8 mouse cellular contexts compared by ENCODE assay signal in the genomic region with DNA sequence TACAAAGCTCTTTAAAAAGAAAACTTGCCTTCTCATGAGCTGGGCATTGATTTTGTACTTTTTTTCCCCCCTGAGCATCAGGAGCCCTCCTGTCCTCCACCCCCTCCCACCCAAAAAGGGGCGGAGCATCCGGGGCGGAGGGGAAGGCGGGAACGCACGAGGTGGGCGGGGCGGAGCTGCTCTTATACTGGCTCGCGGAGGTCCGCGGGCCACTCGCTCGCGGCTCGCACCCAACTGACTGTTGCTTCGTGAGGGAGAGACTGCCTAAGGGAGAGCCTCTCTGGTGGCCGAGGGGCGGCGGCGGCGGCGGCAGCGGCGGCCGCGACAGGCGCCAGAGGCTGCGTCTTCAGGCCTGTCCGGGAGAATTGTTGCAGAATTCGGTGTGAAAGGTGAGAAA. TPM values are rescaled to one million over a fixed set of nuclear protein-coding genes. Genes with fewer than 3 reads are reported as not detected.
A peak's percentile ranks its signal among the peaks of the same experiment; 100 is the strongest.
DNase-seq lines count a peak whose midpoint lies in the region; ATAC-seq and TF ChIP-seq lines count a peak whose summit lies in the region.

Gene Mum1l1, plus strand, starts transcription at position 214 of the 397 bp plus-strand sequence.

- H3K4me1 ChIP-seq in intestine, embryonic 15.5 days (replicated peaks): no peaks in the 10 kb centered on the region
- H3K4me1 ChIP-seq in liver, adult 2 months (ENCODE audit: control insufficient read depth, insufficient read depth, low read length): no peaks in the 10 kb centered on the region
- no peaks in the 10 kb centered on the region for H3K4me1 ChIP-seq in midbrain, postnatal 0 days (ENCODE audit: insufficient read depth, low read length)
- no peaks in the 10 kb centered on the region for H3K4me1 ChIP-seq in stomach, postnatal 0 days (replicated peaks; ENCODE audit: control insufficient read depth, insufficient read depth)

- TF ChIP-seq EP300 in stomach, postnatal 0 days (optimal IDR thresholded peaks at IDR 0.05): no peak

- H3K27ac ChIP-seq in intestine, embryonic 15.5 days: no peak within 1 kb of the TSS
- H3K27ac ChIP-seq in liver, adult 2 months (replicated peaks; ENCODE audit: insufficient read depth, low read depth, low read length): no peak within 1 kb of the TSS
- no peak within 1 kb of the TSS for H3K27ac ChIP-seq in midbrain, postnatal 0 days (ENCODE audit: low read depth, low read length)
- H3K27ac ChIP-seq in stomach, postnatal 0 days (replicated peaks): no peak within 1 kb of the TSS

- H3K4me3 ChIP-seq in intestine, embryonic 15.5 days (replicated peaks): peak within 1 kb of the TSS; percentile 47
- peak within 1 kb of the TSS; percentile 41; the same call in 1 of the 2 replicates for H3K4me3 ChIP-seq in liver, adult 2 months (ENCODE audit: insufficient read depth, low read depth, low read length)
- H3K4me3 ChIP-seq in midbrain, postnatal 0 days (ENCODE audit: low read depth, low read length): peak within 1 kb of the TSS; percentile 43
- peak within 1 kb of the TSS; percentile 45 for H3K4me3 ChIP-seq in stomach, postnatal 0 days (ENCODE audit: low read depth, low read length)

- H3K79me2 ChIP-seq in liver, adult 2 months (ENCODE audit: control insufficient read depth, insufficient read depth, low read length): no peaks in the 10 kb centered on the region

- no peaks in the 10 kb centered on the region for H3K27me3 ChIP-seq in intestine, embryonic 15.5 days (replicated peaks)
- H3K27me3 ChIP-seq in liver, adult 2 months (ENCODE audit: control insufficient read depth, insufficient read depth, low read length): no peaks in the 10 kb centered on the region
- no peaks in the 10 kb centered on the region for H3K27me3 ChIP-seq in midbrain, postnatal 0 days (ENCODE audit: insufficient read depth, low read length)
- H3K27me3 ChIP-seq in stomach, postnatal 0 days (ENCODE audit: control insufficient read depth, insufficient read depth, low read length): no peaks in the 10 kb centered on the region

- 27% methylated on average over 31 of the region's 31 CpGs for WGBS in intestine, embryonic 15.5 days
- 1% methylated on average over 31 of the region's 31 CpGs for WGBS in liver, adult 2 months
- WGBS in midbrain, postnatal 0 days: 30% methylated on average over 21 of the region's 31 CpGs
- WGBS in stomach, postnatal 0 days: 20% methylated on average over 31 of the region's 31 CpGs

- no peaks in the 10 kb centered on the region for H3K36me3 ChIP-seq in intestine, embryonic 15.5 days
- H3K36me3 ChIP-seq in liver, adult 2 months (ENCODE audit: control insufficient read depth, insufficient read depth, low read length): no peaks in the 10 kb centered on the region
- H3K36me3 ChIP-seq in midbrain, postnatal 0 days (ENCODE audit: insufficient read depth, low read length): no peaks in the 10 kb centered on the region
- no peaks in the 10 kb centered on the region for H3K36me3 ChIP-seq in stomach, postnatal 0 days (ENCODE audit: control insufficient read depth, insufficient read depth, low read length)

- H3K4me2 ChIP-seq in intestine, embryonic 15.5 days (replicated peaks): peak within 1 kb of the TSS; percentile 63
- H3K4me2 ChIP-seq in midbrain, postnatal 0 days (ENCODE audit: low read depth, low read length, poor library complexity, severe bottlenecking): peak within 1 kb of the TSS; percentile 50
- peak within 1 kb of the TSS; percentile 52 for H3K4me2 ChIP-seq in stomach, postnatal 0 days (replicated peaks; ENCODE audit: low read depth)

- no peak for TF ChIP-seq CTCF in liver, adult 2 months (IDR thresholded peaks at IDR 0.05; ENCODE audit: low read depth, low read length)
- TF ChIP-seq CTCF in midbrain, postnatal 0 days (IDR thresholded peaks at IDR 0.05): no peak
- no peak for TF ChIP-seq CTCF in stomach, postnatal 0 days (IDR thresholded peaks at IDR 0.05; ENCODE audit: low read depth)

- TF ChIP-seq POLR2A in liver, adult 2 months (IDR thresholded peaks at IDR 0.05; ENCODE audit: extremely low read depth, insufficient read depth, low read length): no peak

- no peaks in the 10 kb centered on the region for H3K9me3 ChIP-seq in intestine, embryonic 15.5 days
- no peaks in the 10 kb centered on the region for H3K9me3 ChIP-seq in midbrain, postnatal 0 days (ENCODE audit: low read length)
- H3K9me3 ChIP-seq in stomach, postnatal 0 days (ENCODE audit: control insufficient read depth, low read length): no peaks in the 10 kb centered on the region

- peak; percentile 8 for DNase-seq in CD4-positive, CD25-positive, alpha-beta regulatory T cell, adult 2 months (ENCODE audit: low read depth, low spot score)
- DNase-seq in embryo, embryonic 11 days: peak; percentile 83
- DNase-seq in gonadal fat pad, adult 2 months (ENCODE audit: low read depth): no peak
- peak; percentile 6 for DNase-seq in liver, adult 2 months (ENCODE audit: extremely low read depth, low read depth, low spot score)
- DNase-seq in midbrain, postnatal 0 days (ENCODE audit: low spot score): peak; percentile 60
- DNase-seq in stomach, postnatal 0 days (ENCODE audit: low spot score): peak; percentile 64

- H3K9ac ChIP-seq in intestine, embryonic 15.5 days: peak within 1 kb of the TSS; percentile 42
- no peak within 1 kb of the TSS for H3K9ac ChIP-seq in liver, adult 2 months (ENCODE audit: low read depth, low read length)
- H3K9ac ChIP-seq in midbrain, postnatal 0 days (replicated peaks; ENCODE audit: low read length, poor library complexity, severe bottlenecking): peak within 1 kb of the TSS; percentile 36; the same call in 1 of the 2 replicates
- H3K9ac ChIP-seq in stomach, postnatal 0 days (ENCODE audit: low read length): peak within 1 kb of the TSS; percentile 50

- no peak for ATAC-seq in CD4-positive, CD25-positive, alpha-beta regulatory T cell, adult 4 months
- peak; percentile 93 for ATAC-seq in intestine, embryonic 15.5 days
- peak; percentile 60; the same call in 1 of the 2 replicates for ATAC-seq in midbrain, postnatal 0 days (ENCODE audit: low FRiP score)
- ATAC-seq in stomach, postnatal 0 days (ENCODE audit: low FRiP score, low TSS enrichment): peak; percentile 72; the same call in 1 of the 2 replicates

RNA-seq across cellular contexts. Expression of gene Mum1l1, which starts in this region (rescaled TPM):
- polyA plus RNA-seq in CD4-positive, CD25-positive, alpha-beta regulatory T cell, adult 4 months (2017; shearing (Covaris generic)): not detected
- 17.4 and 20.5 TPM in 2 replicates for polyA plus RNA-seq in gonadal fat pad, adult 2 months (2012; rRNA removed)
- 10.6 and 12.6 TPM in 2 replicates for polyA plus RNA-seq in intestine, embryonic 15.5 days (2015; fragmentation: Nextera tagmentation; extraction: Ambion mirVana)
- 0.09 and 0.20 TPM in 2 replicates for total RNA-seq in liver, adult 2 months (2014; rRNA removed)
- 0.02 TPM in 1 of 2 replicates, not detected in the other for polyA plus RNA-seq in liver, adult 2 months (2012; rRNA removed)
- 5.2 and 7.1 TPM in 2 replicates for total RNA-seq in midbrain, postnatal 0 days (2014; rRNA removed)
- polyA plus RNA-seq in midbrain, postnatal 0 days (2015; fragmentation: Nextera tagmentation; extraction: Ambion mirVana): 8.4 and 8.6 TPM in 2 replicates
- 5.6 and 8.2 TPM in 2 replicates for polyA plus RNA-seq in stomach, postnatal 0 days (2015; fragmentation: Nextera tagmentation; extraction: Ambion mirVana)

Comparison
In these comparisons a context has a peak if more than half of its experiments do, and no peak if none do; other contexts are left out.
1. Peak in DNase-seq and H3K4me3 ChIP-seq in liver, adult 2 months; RNA of the gene not detected or under 1 TPM.